Mouse (Mus musculus) kidney, adult 2 months (tissue): Measurements from ENCODE around the gene Eml3.

ENCODE experiments used
- CTCF ChIP-seq: fragments of 200-500 bp; conservative IDR thresholded peaks from 2 replicates; pipeline ENCODE4 v1.5.1; 2011; ENCODE audit warnings: low read depth, mild to moderate bottlenecking, control low read depth, low read length, moderate library complexity, mixed read lengths; ENCODE audit not compliant: insufficient read depth, insufficient read length
- POLR2A ChIP-seq: fragments of 200-500 bp; IDR thresholded peaks from one replicate; pipeline ENCODE4 v1.6.1; 2011; ENCODE audit warnings: low read depth, low read length, control low read depth

GRCm38 (mm10) chr19:8976535-8976934, 47.2 kb downstream of the Eml3 start:
- TF ChIP-seq CTCF (peak; percentile 84), POLR2A (no peak)
